Mouse (Mus musculus): ENCODE data around the gene Nosip. TPM values are rescaled to one million over a fixed set of nuclear protein-coding genes. Genes with fewer than 3 reads are reported as not detected.
"Not testable (repeated sequence)": the region's sequence is repeated elsewhere in the genome, so short reads cannot be mapped to it uniquely, and the experiment has no call there.

Nosip gene
- polyA plus RNA-seq, 1 experiment from 2014 or later: 67.7 TPM

- Histone ChIP-seq H3K4me1 (ENCODE audit: control insufficient read depth, insufficient read depth, low read length) (peaks cover 31% of the 10 kb centered on the region), H3K4me2 (ENCODE audit: low read length) (no peak overlapping the region), H3K4me3 (ENCODE audit: low read depth, low read length) (no peak overlapping the region), H3K36me3 (ENCODE audit: control insufficient read depth, insufficient read depth, low read length) (peaks cover 50% of the 10 kb centered on the region), H3K27ac (ENCODE audit: low read length) (no peak overlapping the region), H3K9me3 (replicated peaks; ENCODE audit: control insufficient read depth, low read length, poor library complexity, severe bottlenecking) (no peaks in the 10 kb centered on the region), H3K9ac (ENCODE audit: low read depth, low read length) (no peak overlapping the region), H3K27me3 (ENCODE audit: control insufficient read depth, insufficient read depth, low read depth, low read length) (no peaks in the 10 kb centered on the region)
- ATAC-seq: no peak
These were observed 59.7 kb downstream of the Nosip start for GRCm38 (mm10) chr7:45121966-45122365.

- no peak for ATAC-seq
- peak overlapping the region; percentile 93 for H3K9ac ChIP-seq (ENCODE audit: low read depth, low read length)
- H3K36me3 ChIP-seq (ENCODE audit: control insufficient read depth, insufficient read depth, low read length): peaks cover 50% of the 10 kb centered on the region
- WGBS: 87% methylated on average over 15 of the region's 15 CpGs
- H3K4me2 ChIP-seq (ENCODE audit: low read length): peak overlapping the region; percentile 91
- H3K27ac ChIP-seq (ENCODE audit: low read length): no peak overlapping the region
- no peaks in the 10 kb centered on the region for H3K27me3 ChIP-seq (ENCODE audit: control insufficient read depth, insufficient read depth, low read depth, low read length)
- H3K9me3 ChIP-seq (replicated peaks; ENCODE audit: control insufficient read depth, low read length, poor library complexity, severe bottlenecking): no peaks in the 10 kb centered on the region
- peak overlapping the region; percentile 91 for H3K4me3 ChIP-seq (ENCODE audit: low read depth, low read length)
- H3K4me1 ChIP-seq (ENCODE audit: control insufficient read depth, insufficient read depth, low read length): peaks cover 38% of the 10 kb centered on the region
These were observed 60.4 kb downstream of the Nosip start for GRCm38 (mm10) chr7:45122561-45123185.

GRCm38 (mm10) chr7:45123186-45123570, 60.9 kb downstream of the Nosip start:
- Histone ChIP-seq H3K27ac (ENCODE audit: low read length) (peak overlapping the region; percentile 87), H3K4me3 (ENCODE audit: low read depth, low read length) (peak overlapping the region; percentile 91), H3K27me3 (ENCODE audit: control insufficient read depth, insufficient read depth, low read depth, low read length) (no peaks in the 10 kb centered on the region), H3K4me1 (ENCODE audit: control insufficient read depth, insufficient read depth, low read length) (peaks cover 39% of the 10 kb centered on the region), H3K4me2 (ENCODE audit: low read length) (peak overlapping the region; percentile 91), H3K9ac (ENCODE audit: low read depth, low read length) (peak overlapping the region; percentile 93), H3K9me3 (replicated peaks; ENCODE audit: control insufficient read depth, low read length, poor library complexity, severe bottlenecking) (no peaks in the 10 kb centered on the region), H3K36me3 (ENCODE audit: control insufficient read depth, insufficient read depth, low read length) (peaks cover 50% of the 10 kb centered on the region)
- whole genome bisulfite sequencing: 22% methylated on average over 12 of the region's 12 CpGs
- ATAC-seq: no peak

- Histone ChIP-seq H3K36me3 (ENCODE audit: control insufficient read depth, insufficient read depth, low read length) (peaks cover 46% of the 10 kb centered on the region), H3K27me3 (ENCODE audit: control insufficient read depth, insufficient read depth, low read depth, low read length) (no peaks in the 10 kb centered on the region), H3K9me3 (replicated peaks; ENCODE audit: control insufficient read depth, low read length, poor library complexity, severe bottlenecking) (no peaks in the 10 kb centered on the region), H3K4me1 (ENCODE audit: control insufficient read depth, insufficient read depth, low read length) (peaks cover 42% of the 10 kb centered on the region), H3K9ac (ENCODE audit: low read depth, low read length) (peak within 1 kb of the TSS; percentile 93), H3K4me2 (ENCODE audit: low read length) (peak within 1 kb of the TSS; percentile 91), H3K27ac (ENCODE audit: low read length) (peak within 1 kb of the TSS; percentile 87), H3K4me3 (ENCODE audit: low read depth, low read length) (peak within 1 kb of the TSS; percentile 91)
- ATAC-seq: peak; percentile 89
- WGBS: under 1% methylated on average over 59 of the region's 59 CpGs
These were observed 62.3 kb downstream of the Nosip start, which contains the start of gene Rps11 for GRCm38 (mm10) chr7:45124224-45125143. Rps11 (minus strand) TSS chr7:45124439.

GRCm38 (mm10) chr7:45125144-45125600, 62.9 kb downstream of the Nosip start:
- no peak overlapping the region for H3K4me2 ChIP-seq (ENCODE audit: low read length)

GRCm38 (mm10) chr7:45125649-45126048, 63.4 kb downstream of the Nosip start:
- Histone ChIP-seq H3K4me1 (ENCODE audit: control insufficient read depth, insufficient read depth, low read length) (peaks cover 46% of the 10 kb centered on the region), H3K36me3 (ENCODE audit: control insufficient read depth, insufficient read depth, low read length) (peaks cover 38% of the 10 kb centered on the region)
- not testable (repeated sequence) for H3K9ac ChIP-seq (ENCODE audit: low read depth, low read length); H3K27me3 ChIP-seq (ENCODE audit: control insufficient read depth, insufficient read depth, low read depth, low read length); H3K9me3 ChIP-seq (replicated peaks; ENCODE audit: control insufficient read depth, low read length, poor library complexity, severe bottlenecking); H3K4me3 ChIP-seq (ENCODE audit: low read depth, low read length); H3K4me2 ChIP-seq (ENCODE audit: low read length); H3K27ac ChIP-seq (ENCODE audit: low read length); ATAC-seq
- 64% methylated on average over 5 of the region's 5 CpGs for WGBS

More at GRCm38 (mm10) chr7:45125144-45125600, 62.9 kb downstream of the Nosip start:
- ATAC-seq: no peak
- H3K36me3 ChIP-seq (ENCODE audit: control insufficient read depth, insufficient read depth, low read length): peaks cover 41% of the 10 kb centered on the region
- H3K4me3 ChIP-seq (ENCODE audit: low read depth, low read length): no peak overlapping the region
- 21% methylated on average over 7 of the region's 7 CpGs for WGBS
- peaks cover 46% of the 10 kb centered on the region for H3K4me1 ChIP-seq (ENCODE audit: control insufficient read depth, insufficient read depth, low read length)
- peak overlapping the region; percentile 80 for H3K27ac ChIP-seq (ENCODE audit: low read length)
- no peak overlapping the region for H3K9ac ChIP-seq (ENCODE audit: low read depth, low read length)
- H3K27me3 ChIP-seq (ENCODE audit: control insufficient read depth, insufficient read depth, low read depth, low read length): no peaks in the 10 kb centered on the region
- no peaks in the 10 kb centered on the region for H3K9me3 ChIP-seq (replicated peaks; ENCODE audit: control insufficient read depth, low read length, poor library complexity, severe bottlenecking)

GRCm38 (mm10) chr7:45126147-45126843, 64.1 kb downstream of the Nosip start:
- no peak overlapping the region; the same call in 1 of the 2 replicates for H3K4me2 ChIP-seq (ENCODE audit: low read length)
- peak overlapping the region; percentile 37; the same call in 1 of the 2 replicates for H3K27ac ChIP-seq (ENCODE audit: low read length)
- H3K36me3 ChIP-seq (ENCODE audit: control insufficient read depth, insufficient read depth, low read length): peaks cover 33% of the 10 kb centered on the region
- no peak for ATAC-seq
- peak overlapping the region; percentile 96; the same call in 1 of the 2 replicates for H3K9ac ChIP-seq (ENCODE audit: low read depth, low read length)
- 77% methylated on average over 17 of the region's 17 CpGs for WGBS
- H3K4me1 ChIP-seq (ENCODE audit: control insufficient read depth, insufficient read depth, low read length): peaks cover 46% of the 10 kb centered on the region
- no peaks in the 10 kb centered on the region for H3K27me3 ChIP-seq (ENCODE audit: control insufficient read depth, insufficient read depth, low read depth, low read length)
- H3K4me3 ChIP-seq (ENCODE audit: low read depth, low read length): no peak overlapping the region; the same call in 1 of the 2 replicates
- no peaks in the 10 kb centered on the region for H3K9me3 ChIP-seq (replicated peaks; ENCODE audit: control insufficient read depth, low read length, poor library complexity, severe bottlenecking)

GRCm38 (mm10) chr7:45126844-45127699, 64.8 kb downstream of the Nosip start:
- ATAC-seq: no peak
- Histone ChIP-seq H3K9ac (ENCODE audit: low read depth, low read length) (peak overlapping the region; percentile 96), H3K4me2 (ENCODE audit: low read length) (peak overlapping the region; percentile 71), H3K27me3 (ENCODE audit: control insufficient read depth, insufficient read depth, low read depth, low read length) (no peaks in the 10 kb centered on the region), H3K27ac (ENCODE audit: low read length) (peak overlapping the region; percentile 90), H3K4me1 (ENCODE audit: control insufficient read depth, insufficient read depth, low read length) (peaks cover 41% of the 10 kb centered on the region), H3K36me3 (ENCODE audit: control insufficient read depth, insufficient read depth, low read length) (peaks cover 25% of the 10 kb centered on the region), H3K4me3 (ENCODE audit: low read depth, low read length) (peak overlapping the region; percentile 87), H3K9me3 (replicated peaks; ENCODE audit: control insufficient read depth, low read length, poor library complexity, severe bottlenecking) (no peaks in the 10 kb centered on the region)
- WGBS: 49% methylated on average over 21 of the region's 21 CpGs
